Mouse (Mus musculus): ENCODE data around the gene Capn8.

GRCm38 (mm10) chr1:182520091-182520937, 44.5 kb upstream of the Capn8 start:
- TF ChIP-seq EP300 (IDR thresholded peaks at IDR 0.05; ENCODE audit: insufficient read depth, low read depth, low read length), result no peak
- TF ChIP-seq CTCF (IDR thresholded peaks at IDR 0.05; ENCODE audit: low read depth, low read length), result no peak
- TF ChIP-seq POLR2A (IDR thresholded peaks at IDR 0.05; ENCODE audit: insufficient read depth, low read length), result no peak
